Mouse (Mus musculus) liver, embryonic 14.5 days (tissue): Measurements from ENCODE around the gene Myh1. TPM values are rescaled to one million over a fixed set of nuclear protein-coding genes. Genes with fewer than 3 reads are reported as not detected.

Experiments
- ATAC-seq: fragments of 200-750 bp; cut with Nextera tagmentation; 2 replicates; pipeline ENCODE4 v1.8.0; 2017; ENCODE audit warnings: moderate number of reproducible peaks, mild to moderate bottlenecking, moderate library complexity; ENCODE audit not compliant: insufficient read depth
- DNase-seq, 3 experiments: peaks; one replicate each; pipeline ENCODE4 v3.0.0-alpha.2; 2012 to 2013; ENCODE audit warnings: low read depth in 3 of 3, low spot score in 3 of 3
- H3K27ac ChIP-seq: fragments of 300-500 bp; sonication (generic); 2 replicates; pipeline ENCODE4 v1.5.1; 2014; ENCODE audit warnings: moderate library complexity, mild to moderate bottlenecking, control low read depth, inconsistent platforms
- H3K27me3 ChIP-seq: fragments of 300-500 bp; sonication (generic); 2 replicates; pipeline ENCODE4 v1.6.1; 2014; ENCODE audit warnings: mild to moderate bottlenecking, low read length, moderate library complexity; ENCODE audit not compliant: control insufficient read depth, insufficient read depth
- H3K36me3 ChIP-seq: fragments of 300-500 bp; sonication (generic); replicated peaks from 2 replicates; pipeline ENCODE4 v1.6.1; 2014; ENCODE audit warnings: low read depth; ENCODE audit not compliant: control insufficient read depth, insufficient read depth
- H3K4me1 ChIP-seq, 2 experiments: fragments of 200-500 bp in 1 of 2; fragments of 300-500 bp in 1 of 2; sonication (generic) in 1 of 2; replicated peaks; 2 replicates each; pipeline ENCODE4 v1.6.1; 2012 to 2014; ENCODE audit warnings: antibody characterized with exemption in 1 of 2, inconsistent platforms in 1 of 2, low read length in 1 of 2; ENCODE audit not compliant: control insufficient read depth in 2 of 2, insufficient read depth in 2 of 2
- H3K4me2 ChIP-seq: fragments of 300-500 bp; sonication (generic); 2 replicates; pipeline ENCODE4 v1.6.1; 2014; ENCODE audit warnings: low read depth, mild to moderate bottlenecking, control low read depth, moderate library complexity
- H3K4me3 ChIP-seq, 2 experiments: fragments of 200-500 bp in 1 of 2; fragments of 300-500 bp in 1 of 2; sonication (generic) in 1 of 2; 2 replicates each; pipeline ENCODE4 v1.5.1; 2012 to 2014; ENCODE audit warnings: low read depth in 2 of 2, low read length in 2 of 2, mild to moderate bottlenecking in 2 of 2, control low read depth in 1 of 2, inconsistent platforms in 1 of 2, moderate library complexity in 1 of 2; ENCODE audit not compliant: insufficient read depth in 1 of 2
- H3K9ac ChIP-seq: fragments of 300-500 bp; sonication (generic); replicated peaks from 2 replicates; pipeline ENCODE4 v1.6.1; 2014; ENCODE audit warnings: mild to moderate bottlenecking, control low read depth, moderate library complexity
- H3K9me3 ChIP-seq: fragments of 300-500 bp; sonication (generic); 2 replicates; pipeline ENCODE4 v1.6.1; 2016; ENCODE audit warnings: low read length, mixed read lengths; ENCODE audit not compliant: control insufficient read depth
- CTCF ChIP-seq: IDR thresholded peaks from 2 replicates; pipeline ENCODE4 v1.5.1; 2016; ENCODE audit warnings: antibody characterized with exemption, low read depth, control low read depth
- EP300 ChIP-seq: IDR thresholded peaks from 2 replicates; pipeline ENCODE4 v1.6.1; 2016; ENCODE audit warnings: antibody characterized with exemption, low read depth
- WGBS: fragments of 180-500 bp; shearing (Covaris S2); extraction: QIAGEN DNeasy Blood & Tissue Kit; methylation state at CpG from one replicate; pipeline ENCODE4 v1.1.7; 2014; ENCODE audit not compliant: insufficient replicate concordance; 5-methylcytosine and 5-hydroxymethylcytosine counted together
- polyA plus RNA-seq, 2 experiments: library from polyadenylated mRNA; depleted of rRNA in 1 of 2; stranded (reverse) in 1 of 2; unstranded in 1 of 2; fragments of >200 nt; fragmentation: Nextera tagmentation in 1 of 2; extraction: Ambion mirVana in 1 of 2; gene quantifications; 2 replicates each; pipeline versions ENCODE4 v1.2.1 to v1.2.3; 2012 to 2014

Gene Myh1
- polyA plus RNA-seq, 2 experiments: 0.01 TPM; not detected in 1

GRCm38 (mm10) chr11:67170727-67171126 is 29.1 kb upstream of the Myh1 start, which contains the start of gene Myh2:
Gene Myh2 (plus strand): TSS chr11:67171027.
- Histone ChIP-seq H3K4me2 (no peak within 1 kb of the TSS), H3K36me3 (no peaks in the 10 kb centered on the region), H3K27me3 (no peaks in the 10 kb centered on the region), H3K9me3 (no peaks in the 10 kb centered on the region), H3K4me3 (no peak within 1 kb of the TSS), H3K9ac (no peak within 1 kb of the TSS), H3K27ac (no peak within 1 kb of the TSS), H3K4me1 (no peaks in the 10 kb centered on the region)
- WGBS: 72% methylated on average over 14 of the region's 14 CpGs
- ATAC-seq (no peak), DNase-seq (no peak)
- TF ChIP-seq EP300 (no peak), CTCF (no peak)

GRCm38 (mm10) chr11:67172439-67172838 is 27.4 kb upstream of the Myh1 start:
- Histone ChIP-seq H3K4me1 (no peaks in the 10 kb centered on the region), H3K9me3 (no peaks in the 10 kb centered on the region), H3K36me3 (no peaks in the 10 kb centered on the region), H3K27me3 (no peaks in the 10 kb centered on the region), H3K4me2 (no peak overlapping the region), H3K27ac (no peak overlapping the region), H3K9ac (no peak overlapping the region), H3K4me3 (no peak overlapping the region)
- ATAC-seq (no peak), DNase-seq (no peak)
- WGBS: 53% methylated on average over 2 of the region's 2 CpGs
- TF ChIP-seq CTCF: no peak
- TF ChIP-seq EP300: no peak

GRCm38 (mm10) chr11:67176376-67176775 is 23.5 kb upstream of the Myh1 start:
- TF ChIP-seq EP300: no peak
- no peak for TF ChIP-seq CTCF
- ATAC-seq: no peak
- H3K9me3 ChIP-seq: no peaks in the 10 kb centered on the region
- no peaks in the 10 kb centered on the region for H3K27me3 ChIP-seq
- H3K4me3 ChIP-seq: no peak overlapping the region
- DNase-seq: no peak
- no peak overlapping the region for H3K4me2 ChIP-seq
- 44% methylated on average over 5 of the region's 5 CpGs for WGBS
- no peak overlapping the region for H3K27ac ChIP-seq
- no peak overlapping the region for H3K9ac ChIP-seq
- H3K36me3 ChIP-seq: no peaks in the 10 kb centered on the region
- H3K4me1 ChIP-seq: no peaks in the 10 kb centered on the region

- no peak overlapping the region for H3K4me2 ChIP-seq
- no peaks in the 10 kb centered on the region for H3K36me3 ChIP-seq
- TF ChIP-seq EP300 (no peak), CTCF (no peak)
- H3K4me1 ChIP-seq: no peaks in the 10 kb centered on the region
- no peaks in the 10 kb centered on the region for H3K9me3 ChIP-seq
- H3K27ac ChIP-seq: no peak overlapping the region
- no peak overlapping the region for H3K9ac ChIP-seq
- no peaks in the 10 kb centered on the region for H3K27me3 ChIP-seq
- DNase-seq: no peak
- ATAC-seq: no peak
- WGBS: 71% methylated on average over 10 of the region's 10 CpGs
- no peak overlapping the region for H3K4me3 ChIP-seq
These were observed 9.5 kb upstream of the Myh1 start for GRCm38 (mm10) chr11:67190316-67190715.

- Histone ChIP-seq H3K36me3 (no peaks in the 10 kb centered on the region), H3K9ac (no peak overlapping the region), H3K27me3 (no peaks in the 10 kb centered on the region), H3K27ac (no peak overlapping the region), H3K4me3 (no peak overlapping the region), H3K4me1 (no peaks in the 10 kb centered on the region), H3K9me3 (no peaks in the 10 kb centered on the region), H3K4me2 (no peak overlapping the region)
- DNase-seq (no peak), ATAC-seq (no peak)
- 61% methylated on average over 2 of the region's 2 CpGs for WGBS
- no peak for TF ChIP-seq EP300
- no peak for TF ChIP-seq CTCF
These were observed 9.0 kb upstream of the Myh1 start for GRCm38 (mm10) chr11:67190814-67191213.
